Mouse (Mus musculus) bone marrow macrophage, adult 2 months (primary cell): ENCODE results near the gene Prune1. TPM values are rescaled to one million over a fixed set of nuclear protein-coding genes. Genes with fewer than 3 reads are reported as not detected.

ENCODE experiments used
- H3K27ac ChIP-seq: 2 replicates; pipeline ENCODE4 v1.5.1; 2012; ENCODE audit warnings: low read depth, low read length; ENCODE audit not compliant: insufficient read depth
- H3K4me1 ChIP-seq: 2 replicates; pipeline ENCODE4 v1.6.1; 2012; ENCODE audit warnings: low read length; ENCODE audit not compliant: control insufficient read depth, insufficient read depth
- H3K4me3 ChIP-seq: 2 replicates; pipeline ENCODE4 v1.5.1; 2012; ENCODE audit warnings: mild to moderate bottlenecking, low read length, moderate library complexity; ENCODE audit not compliant: insufficient read depth
- CTCF ChIP-seq: IDR thresholded peaks from 2 replicates; pipeline ENCODE4 v1.5.1; 2012; ENCODE audit warnings: low read depth, mild to moderate bottlenecking, low read length, moderate library complexity
- POLR2A ChIP-seq: IDR thresholded peaks from 2 replicates; pipeline ENCODE4 v1.6.1; 2012; ENCODE audit warnings: mild to moderate bottlenecking, low read depth, low read length, borderline replicate concordance
- polyA plus RNA-seq: library from polyadenylated mRNA; stranded (reverse); fragments of >200 nt; gene quantifications from 2 replicates; pipeline ENCODE4 v1.2.4, GENCODE M21; 2012; ENCODE audit not compliant: missing spikeins, insufficient read depth, insufficient read length

Prune1 gene
- polyA plus RNA-seq, 1 experiment: 16.6 TPM

DNA sequence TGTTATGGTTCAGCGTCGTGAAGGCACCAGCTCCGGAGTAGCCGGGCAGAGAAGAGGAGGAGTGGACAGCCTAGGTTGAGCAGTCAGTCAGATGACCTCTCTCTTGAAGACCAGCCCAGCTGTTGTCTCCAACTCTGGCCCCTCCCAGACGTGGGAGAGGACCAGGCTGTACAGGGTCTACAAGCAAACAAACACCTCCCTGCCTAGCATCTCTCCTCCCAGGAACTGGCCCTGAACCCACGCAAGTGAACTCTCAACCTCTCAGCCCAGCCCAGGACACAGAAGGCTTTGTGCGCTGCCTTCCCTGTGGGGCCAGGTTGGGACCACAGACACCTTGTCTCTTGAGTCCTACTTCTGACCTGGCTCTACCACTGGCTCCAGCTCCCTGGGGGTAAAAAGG lies 25.2 kb upstream of the Prune1 start, which contains the start of gene Anxa9:
Anxa9 (minus strand) TSS at position 77 of the 400 bp plus-strand sequence.
- Histone ChIP-seq H3K4me3 (no peak within 1 kb of the TSS), H3K4me1 (peaks cover 14% of the 10 kb centered on the region), H3K27ac (no peak within 1 kb of the TSS)
- TF ChIP-seq POLR2A: no peak
- no peak for TF ChIP-seq CTCF

- TF ChIP-seq CTCF (no peak), POLR2A (no peak)
- H3K27ac ChIP-seq: no peak overlapping the region
- H3K4me1 ChIP-seq: peaks cover 9% of the 10 kb centered on the region
- H3K4me3 ChIP-seq: no peak overlapping the region
Observed at GRCm38 (mm10) chr3:95306244-95306643, 24.4 kb upstream of the Prune1 start.

DNA sequence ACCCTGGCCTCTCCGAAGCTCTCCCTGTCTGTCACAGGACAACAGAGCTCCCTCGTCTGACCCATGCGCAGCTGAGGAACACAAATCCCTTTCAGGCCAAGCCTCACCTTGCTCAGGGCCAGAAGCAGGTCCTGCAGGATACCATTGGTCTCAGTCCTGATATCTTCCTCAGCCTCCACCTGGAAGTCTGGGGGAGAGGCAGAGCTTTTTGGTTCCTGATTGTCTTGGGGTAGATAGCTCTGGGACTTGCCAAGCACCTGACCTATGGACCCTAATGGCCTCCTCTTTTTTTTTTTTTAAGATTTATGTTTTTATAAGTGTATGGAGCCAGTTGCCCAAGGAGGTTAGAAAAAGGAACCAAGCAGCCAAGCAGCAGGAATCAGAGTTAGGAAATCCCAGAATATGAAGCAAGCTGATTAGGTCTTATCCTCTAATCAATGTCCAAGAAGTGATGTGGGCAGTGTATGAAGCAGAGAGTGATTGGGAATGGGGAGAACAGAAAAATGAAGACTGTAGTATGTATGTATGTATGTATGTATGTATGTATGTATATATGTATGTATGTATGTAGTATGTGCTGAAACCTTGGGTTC lies 19.4 kb upstream of the Prune1 start:
- Histone ChIP-seq H3K4me1 (peaks cover 13% of the 10 kb centered on the region), H3K27ac (peak overlapping the region; percentile 6; the same call in 1 of the 2 replicates), H3K4me3 (no peak overlapping the region)
- TF ChIP-seq POLR2A: no peak
- TF ChIP-seq CTCF: no peak

DNA sequence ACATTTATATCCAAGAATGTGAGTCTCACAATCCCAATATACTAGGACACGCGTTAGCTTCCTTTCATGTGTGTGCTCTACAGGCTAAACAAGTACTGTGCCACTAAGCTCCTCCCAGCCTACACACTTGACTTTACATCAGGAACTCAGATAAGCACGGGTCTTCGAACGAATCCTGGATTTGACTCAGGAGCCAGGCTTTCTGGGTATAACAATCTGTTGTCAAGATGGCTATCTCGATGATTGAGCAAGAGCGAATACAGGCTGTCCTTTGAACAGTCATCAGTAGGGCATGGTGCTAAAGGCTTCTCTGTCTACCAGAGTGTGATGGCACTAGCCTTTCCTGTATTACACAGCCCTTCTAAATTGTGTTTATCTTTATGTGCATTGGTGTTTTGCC lies 16.1 kb upstream of the Prune1 start:
- TF ChIP-seq POLR2A (no peak), CTCF (no peak)

DNA sequence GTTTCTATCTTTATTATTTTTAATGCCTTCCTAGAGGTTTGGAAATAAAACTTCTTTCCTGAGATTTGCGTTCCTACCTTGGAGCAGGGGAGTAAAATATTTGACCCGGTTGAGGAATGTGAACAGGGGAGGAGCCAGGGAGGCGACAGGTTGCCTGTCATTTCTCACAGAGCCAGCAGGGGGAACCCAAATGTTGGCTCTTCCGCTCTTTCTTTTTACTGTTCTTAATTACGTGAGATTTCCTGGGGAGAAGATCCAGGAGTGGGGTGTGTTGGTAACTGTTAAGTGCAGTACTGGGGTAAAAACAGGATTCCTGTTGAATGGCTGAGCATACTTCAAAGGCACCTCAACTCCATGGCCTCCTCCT lies 14.2 kb upstream of the Prune1 start:
- H3K4me3 ChIP-seq: no peak overlapping the region
- TF ChIP-seq POLR2A (no peak), CTCF (peak; percentile 22; the same call in 1 of the 2 replicates)
- peaks cover 32% of the 10 kb centered on the region for H3K4me1 ChIP-seq
- no peak overlapping the region for H3K27ac ChIP-seq

More for the DNA sequence above, 16.1 kb upstream of the Prune1 start:
- no peak overlapping the region for H3K27ac ChIP-seq
- peaks cover 28% of the 10 kb centered on the region for H3K4me1 ChIP-seq
- no peak overlapping the region for H3K4me3 ChIP-seq

GRCm38 (mm10) chr3:95295321-95296102 lies 13.6 kb upstream of the Prune1 start:
- H3K4me1 ChIP-seq: peaks cover 29% of the 10 kb centered on the region
- TF ChIP-seq CTCF (no peak), POLR2A (no peak)
- no peak overlapping the region for H3K27ac ChIP-seq
- no peak overlapping the region for H3K4me3 ChIP-seq

GRCm38 (mm10) chr3:95294718-95295117 lies 12.8 kb upstream of the Prune1 start:
- H3K27ac ChIP-seq: no peak overlapping the region; the same call in 1 of the 2 replicates

DNA sequence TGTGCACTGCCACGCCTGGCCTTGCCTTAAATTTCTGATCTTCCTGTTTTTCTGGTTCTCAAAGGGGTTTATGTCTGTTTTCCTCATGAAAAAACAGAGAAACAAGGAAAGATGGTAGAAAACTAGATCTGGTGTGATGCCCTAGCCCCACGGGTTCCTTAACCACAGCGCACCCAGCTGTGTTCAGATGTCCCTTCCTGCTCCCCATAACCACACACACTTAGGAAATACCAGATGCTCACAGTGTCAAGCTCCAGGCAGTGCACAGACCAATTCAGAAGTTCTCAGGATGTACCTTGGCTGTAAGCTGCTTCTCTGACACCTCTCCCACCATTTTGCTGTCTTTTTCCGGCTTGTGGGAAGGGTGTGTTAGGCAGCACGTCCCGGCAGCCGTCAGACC lies 12.4 kb upstream of the Prune1 start:
- Histone ChIP-seq H3K4me3 (no peak overlapping the region), H3K27ac (peak overlapping the region; percentile 85), H3K4me1 (peaks cover 32% of the 10 kb centered on the region)
- TF ChIP-seq POLR2A (no peak), CTCF (no peak)

More at GRCm38 (mm10) chr3:95294718-95295117, 12.8 kb upstream of the Prune1 start:
- Histone ChIP-seq H3K4me1 (peaks cover 29% of the 10 kb centered on the region), H3K4me3 (no peak overlapping the region)
- TF ChIP-seq POLR2A (no peak), CTCF (no peak)

DNA sequence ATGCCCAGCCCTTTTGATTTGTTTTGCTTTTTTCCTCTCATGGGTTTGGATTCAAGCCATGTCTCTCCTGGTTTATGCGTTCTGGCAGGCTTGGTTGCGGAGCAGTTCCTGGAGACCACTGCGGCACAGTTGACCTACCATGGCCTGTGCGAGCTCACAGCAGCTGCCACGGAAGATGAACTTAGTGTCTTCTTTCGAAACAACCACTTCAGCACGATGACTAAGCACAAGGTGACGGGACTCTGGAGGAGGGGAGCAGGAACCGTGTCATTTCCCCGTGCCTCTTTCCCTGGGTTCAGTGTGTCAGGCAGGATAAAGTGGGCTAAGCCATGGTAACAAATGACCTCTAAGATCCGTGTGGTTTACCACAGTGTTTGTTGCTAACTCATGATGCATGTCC lies 11.7 kb upstream of the Prune1 start:
- no peak overlapping the region for H3K4me3 ChIP-seq
- H3K4me1 ChIP-seq: peaks cover 35% of the 10 kb centered on the region
- TF ChIP-seq POLR2A (no peak), CTCF (no peak)
- H3K27ac ChIP-seq: peak overlapping the region; percentile 85

DNA sequence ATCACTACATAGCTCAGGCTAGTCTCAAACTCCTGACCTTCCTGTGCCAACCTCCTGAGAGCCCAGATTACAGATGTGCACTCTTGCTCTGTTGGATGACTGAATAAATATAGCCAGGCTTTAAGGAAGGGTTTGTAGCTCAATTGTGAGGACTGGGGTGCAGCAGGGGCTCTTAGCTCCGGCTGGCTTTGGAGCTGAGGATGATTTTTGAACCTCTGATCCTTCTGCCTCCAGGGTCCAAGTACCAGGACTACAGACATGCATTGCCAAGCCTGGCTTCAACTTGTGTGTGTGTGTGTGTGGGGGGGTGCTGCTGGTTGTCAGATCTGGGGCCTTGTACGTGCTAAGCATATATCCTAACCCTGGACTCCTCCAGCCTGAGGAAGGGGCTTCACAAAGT lies 11.0 kb upstream of the Prune1 start:
- TF ChIP-seq POLR2A (no peak), CTCF (no peak)
- Histone ChIP-seq H3K27ac (peak overlapping the region; percentile 85), H3K4me1 (peaks cover 40% of the 10 kb centered on the region), H3K4me3 (no peak overlapping the region)
